Mouse (Mus musculus) hindbrain, embryonic 16.5 days (tissue): Measurements from ENCODE around the gene Rpl18. TPM values are rescaled to one million over a fixed set of nuclear protein-coding genes. Genes with fewer than 3 reads are reported as not detected.

Experiments used
- ATAC-seq: fragments of 200-750 bp; cut with Nextera tagmentation; 2 replicates; pipeline ENCODE4 v1.8.0; 2017; ENCODE audit warnings: moderate TSS enrichment, moderate library complexity
- H3K27ac ChIP-seq: fragments of 300-500 bp; sonication (generic); 2 replicates; pipeline ENCODE4 v1.5.1; 2014; ENCODE audit warnings: low read depth, mild to moderate bottlenecking, control low read depth, low read length, moderate library complexity
- H3K27me3 ChIP-seq: fragments of 300-500 bp; sonication (generic); replicated peaks from 2 replicates; pipeline ENCODE4 v1.6.1; 2014; ENCODE audit warnings: low read length; ENCODE audit not compliant: control insufficient read depth, insufficient read depth
- H3K36me3 ChIP-seq: fragments of 300-500 bp; sonication (generic); 2 replicates; pipeline ENCODE4 v1.6.1; 2014; ENCODE audit warnings: mild to moderate bottlenecking, low read length, moderate library complexity, mixed read lengths; ENCODE audit not compliant: control insufficient read depth, insufficient read depth
- H3K4me1 ChIP-seq: fragments of 300-500 bp; sonication (generic); 2 replicates; pipeline ENCODE4 v1.6.1; 2014; ENCODE audit warnings: low read depth, low read length; ENCODE audit not compliant: control insufficient read depth, insufficient read depth
- H3K4me2 ChIP-seq: fragments of 300-500 bp; sonication (generic); 2 replicates; pipeline ENCODE4 v1.6.1; 2014; ENCODE audit warnings: mild to moderate bottlenecking, low read length, control low read depth, moderate library complexity
- H3K4me3 ChIP-seq: fragments of 300-500 bp; sonication (generic); 2 replicates; pipeline ENCODE4 v1.5.1; 2014; ENCODE audit warnings: mild to moderate bottlenecking, low read length, control low read depth, moderate library complexity
- H3K9ac ChIP-seq: fragments of 300-500 bp; sonication (generic); 2 replicates; pipeline ENCODE4 v1.6.1; 2014; ENCODE audit warnings: low read depth, mild to moderate bottlenecking, control low read depth, low read length, moderate library complexity
- H3K9me3 ChIP-seq: fragments of 300-500 bp; sonication (generic); 2 replicates; pipeline ENCODE4 v1.6.1; 2014; ENCODE audit warnings: mild to moderate bottlenecking, low read length, moderate library complexity; ENCODE audit not compliant: control insufficient read depth
- WGBS: fragments of 180-500 bp; shearing (Covaris S2); extraction: QIAGEN DNeasy Blood & Tissue Kit; methylation state at CpG from one replicate; pipeline ENCODE4 v1.1.7; 2014; 5-methylcytosine and 5-hydroxymethylcytosine counted together
- polyA plus RNA-seq: library from polyadenylated mRNA; unstranded; fragments of >200 nt; fragmentation: Nextera tagmentation; extraction: Ambion mirVana; gene quantifications from 2 replicates; pipeline ENCODE4 v1.2.1, GENCODE M21; 2015

Gene Rpl18
- polyA plus RNA-seq, 1 experiment from 2014 or later, result 508 TPM

DNA sequence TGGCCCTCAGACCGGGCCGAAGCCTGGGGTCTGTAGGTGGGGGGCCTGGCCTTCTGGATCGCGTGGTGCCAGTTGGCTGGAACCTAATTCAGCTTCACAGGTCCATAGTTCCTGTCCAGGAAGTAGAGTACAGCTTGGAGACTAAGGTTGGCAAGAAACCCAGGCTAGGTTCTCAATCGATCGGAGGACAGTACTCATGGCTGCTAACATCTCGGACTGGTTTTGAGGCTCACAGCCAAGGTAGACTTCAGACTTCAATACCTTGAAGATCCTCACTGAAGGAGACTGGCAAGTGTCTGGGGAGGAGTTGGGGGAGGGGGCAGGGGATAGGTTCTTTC, 5.9 kb downstream of the Rpl18 start:
- ATAC-seq, result no peak
- Histone ChIP-seq H3K4me2 (no peak overlapping the region), H3K27ac (peak overlapping the region; percentile 27; the same call in 1 of the 2 replicates), H3K36me3 (peaks cover 28% of the 10 kb centered on the region), H3K4me1 (peaks cover 25% of the 10 kb centered on the region), H3K9me3 (no peaks in the 10 kb centered on the region), H3K4me3 (no peak overlapping the region), H3K27me3 (no peaks in the 10 kb centered on the region), H3K9ac (no peak overlapping the region)
- WGBS, result 81% methylated on average over 7 of the region's 7 CpGs

- Histone ChIP-seq H3K4me3 (no peak overlapping the region), H3K4me2 (no peak overlapping the region), H3K9me3 (no peaks in the 10 kb centered on the region), H3K4me1 (peaks cover 19% of the 10 kb centered on the region), H3K27me3 (no peaks in the 10 kb centered on the region), H3K9ac (no peak overlapping the region), H3K27ac (peak overlapping the region; percentile 23; the same call in 1 of the 2 replicates), H3K36me3 (peaks cover 31% of the 10 kb centered on the region)
- WGBS, result 59% methylated on average over 13 of the region's 13 CpGs
- no peak for ATAC-seq
These were observed 6.5 kb downstream of the Rpl18 start for GRCm38 (mm10) chr7:45721642-45722347.

- Histone ChIP-seq H3K9ac (no peak overlapping the region), H3K27me3 (no peaks in the 10 kb centered on the region), H3K9me3 (no peaks in the 10 kb centered on the region), H3K27ac (no peak overlapping the region), H3K4me2 (no peak overlapping the region), H3K4me3 (no peak overlapping the region), H3K36me3 (peaks cover 31% of the 10 kb centered on the region), H3K4me1 (peaks cover 14% of the 10 kb centered on the region)
- WGBS, result 82% methylated on average over 12 of the region's 13 CpGs
- no peak for ATAC-seq
These were observed 7.1 kb downstream of the Rpl18 start for GRCm38 (mm10) chr7:45722348-45722713.

DNA sequence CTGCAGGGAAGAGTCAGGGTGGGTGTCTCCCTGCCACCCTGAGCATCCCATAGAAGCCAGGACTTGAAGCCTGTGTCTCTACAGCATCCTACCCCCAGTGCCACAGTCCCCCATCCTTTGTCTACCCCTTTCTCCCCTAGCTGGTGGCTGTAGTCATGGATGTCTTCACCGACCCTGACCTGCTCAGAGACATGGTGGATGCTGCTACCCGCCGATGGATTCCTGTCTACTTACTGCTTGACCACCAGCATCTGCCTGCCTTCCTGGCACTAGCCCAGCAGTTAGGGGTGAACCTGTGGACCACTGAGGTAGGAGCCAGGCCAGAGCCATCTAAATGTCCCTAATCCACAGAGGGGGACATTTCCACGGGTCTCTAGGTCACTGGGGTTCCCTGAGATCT, 8.0 kb downstream of the Rpl18 start:
- peaks cover 31% of the 10 kb centered on the region for H3K36me3 ChIP-seq
- 94% methylated on average over 4 of the region's 4 CpGs for WGBS
- no peak overlapping the region for H3K4me3 ChIP-seq
- H3K4me1 ChIP-seq, result peaks cover 14% of the 10 kb centered on the region
- no peaks in the 10 kb centered on the region for H3K9me3 ChIP-seq
- no peak for ATAC-seq
- no peaks in the 10 kb centered on the region for H3K27me3 ChIP-seq
- no peak overlapping the region for H3K9ac ChIP-seq
- H3K27ac ChIP-seq, result no peak overlapping the region
- H3K4me2 ChIP-seq, result no peak overlapping the region

DNA sequence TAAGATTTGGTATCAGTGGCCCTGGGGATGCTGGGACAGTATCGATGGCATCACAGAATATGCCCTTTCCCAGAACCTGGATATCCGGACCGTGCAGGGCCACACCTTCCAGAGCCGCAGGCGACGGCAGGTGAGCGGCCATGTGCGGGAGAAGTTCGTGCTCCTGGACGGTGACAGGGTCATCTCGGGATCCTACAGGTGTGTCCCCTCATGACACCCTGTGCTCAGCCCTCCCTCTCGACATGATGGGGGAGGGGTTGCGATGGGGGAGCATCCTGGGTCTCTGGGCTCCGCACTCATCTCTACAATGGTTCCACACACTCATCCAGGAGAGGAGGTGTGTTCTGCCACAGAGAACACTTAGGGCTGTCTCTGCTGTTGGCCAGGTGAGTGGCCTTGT, 8.5 kb downstream of the Rpl18 start:
- peaks cover 31% of the 10 kb centered on the region for H3K36me3 ChIP-seq
- H3K4me1 ChIP-seq, result peaks cover 12% of the 10 kb centered on the region
- no peaks in the 10 kb centered on the region for H3K9me3 ChIP-seq
- no peak overlapping the region for H3K4me2 ChIP-seq
- H3K9ac ChIP-seq, result no peak overlapping the region; the same call in 1 of the 2 replicates
- H3K27ac ChIP-seq, result no peak overlapping the region
- H3K27me3 ChIP-seq, result no peaks in the 10 kb centered on the region
- 98% methylated on average over 14 of the region's 14 CpGs for WGBS
- H3K4me3 ChIP-seq, result no peak overlapping the region
- ATAC-seq, result no peak

DNA sequence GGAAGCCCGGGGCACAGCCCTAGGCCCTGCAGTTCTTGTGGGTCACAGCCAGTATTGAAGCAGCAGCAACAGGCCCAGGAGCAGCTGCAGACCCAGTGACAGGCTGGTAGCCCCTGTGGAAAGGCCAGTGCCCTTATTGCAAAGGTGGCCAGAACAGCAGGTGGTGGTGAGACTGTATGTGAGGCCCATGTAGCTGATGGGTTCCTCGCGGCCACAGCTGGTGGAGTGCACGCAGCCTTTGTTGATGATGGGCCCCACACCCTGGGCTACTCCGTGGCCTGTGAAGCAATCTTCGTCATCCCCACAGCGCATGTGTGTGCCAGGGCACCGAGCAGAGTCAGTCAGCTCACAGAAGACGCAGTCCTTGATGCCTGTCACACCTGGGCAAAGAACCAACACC, 9.9 kb downstream of the Rpl18 start:
- no peak for ATAC-seq
- Histone ChIP-seq H3K9me3 (no peaks in the 10 kb centered on the region), H3K27me3 (no peaks in the 10 kb centered on the region), H3K4me3 (no peak overlapping the region), H3K27ac (no peak overlapping the region), H3K36me3 (peaks cover 23% of the 10 kb centered on the region), H3K4me2 (no peak overlapping the region), H3K4me1 (no peaks in the 10 kb centered on the region), H3K9ac (no peak overlapping the region)
- WGBS, result 94% methylated on average over 9 of the region's 9 CpGs

DNA sequence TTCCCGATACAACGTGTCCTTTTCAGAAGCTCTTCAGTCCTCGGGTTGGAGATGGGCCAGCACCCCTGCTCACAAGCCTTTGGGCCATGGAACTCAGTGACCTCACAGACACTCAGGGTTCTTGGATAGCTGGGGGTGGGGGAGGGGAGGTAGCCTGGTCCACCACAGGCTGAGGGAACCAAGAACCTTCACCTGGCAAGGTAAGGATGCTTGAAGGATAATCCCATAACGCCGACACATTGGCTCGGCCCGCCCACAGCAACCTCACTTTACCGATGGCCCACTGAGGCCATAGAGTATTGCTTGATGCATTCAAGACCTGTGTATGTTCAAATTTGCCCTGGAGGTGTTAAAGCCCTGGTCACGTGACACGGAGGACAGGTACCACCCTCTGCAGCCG, 10.5 kb downstream of the Rpl18 start, which contains the start of gene Spaca4:
Gene Spaca4, minus strand, starts transcription at position 101 of the 400 bp plus-strand sequence.
- no peaks in the 10 kb centered on the region for H3K9me3 ChIP-seq
- H3K27me3 ChIP-seq, result no peaks in the 10 kb centered on the region
- H3K9ac ChIP-seq, result no peak within 1 kb of the TSS
- no peak within 1 kb of the TSS for H3K4me3 ChIP-seq
- no peak within 1 kb of the TSS for H3K27ac ChIP-seq
- no peaks in the 10 kb centered on the region for H3K4me1 ChIP-seq
- ATAC-seq, result no peak
- 91% methylated on average over 11 of the region's 11 CpGs for WGBS
- H3K36me3 ChIP-seq, result peaks cover 17% of the 10 kb centered on the region
- no peak within 1 kb of the TSS for H3K4me2 ChIP-seq

- no peak overlapping the region for H3K9ac ChIP-seq
- no peaks in the 10 kb centered on the region for H3K4me1 ChIP-seq
- H3K9me3 ChIP-seq, result no peaks in the 10 kb centered on the region
- peaks cover 14% of the 10 kb centered on the region for H3K36me3 ChIP-seq
- no peak for ATAC-seq
- H3K4me2 ChIP-seq, result no peak overlapping the region
- H3K27ac ChIP-seq, result no peak overlapping the region
- H3K27me3 ChIP-seq, result no peaks in the 10 kb centered on the region
- 94% methylated on average over 10 of the region's 10 CpGs for WGBS
- no peak overlapping the region for H3K4me3 ChIP-seq
These were observed 11.2 kb downstream of the Rpl18 start for GRCm38 (mm10) chr7:45726419-45726818.

DNA sequence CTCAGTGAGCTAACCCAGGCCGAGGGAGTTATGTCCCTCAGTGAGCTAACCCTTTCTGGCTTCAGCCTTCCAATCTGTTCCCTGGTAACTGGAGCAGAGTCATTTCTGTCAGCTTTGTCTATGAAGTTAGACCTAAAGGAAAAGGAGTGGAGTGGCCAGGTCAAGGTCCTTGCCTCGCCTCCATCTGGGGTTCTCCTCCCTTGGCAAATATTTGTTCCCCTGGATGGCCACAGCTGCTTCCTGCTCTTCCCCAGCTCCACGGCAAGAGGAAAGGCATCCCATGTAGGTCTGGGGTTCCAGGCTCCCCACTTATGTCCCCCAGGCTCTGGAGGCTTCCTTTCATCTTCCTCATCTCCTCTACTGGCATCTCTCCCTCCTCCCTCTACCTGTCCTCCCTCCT, 12.4 kb downstream of the Rpl18 start:
- Histone ChIP-seq H3K27me3 (no peaks in the 10 kb centered on the region), H3K9me3 (no peaks in the 10 kb centered on the region), H3K4me2 (no peak overlapping the region), H3K9ac (no peak overlapping the region), H3K4me3 (no peak overlapping the region), H3K36me3 (peaks cover 12% of the 10 kb centered on the region), H3K27ac (no peak overlapping the region), H3K4me1 (no peaks in the 10 kb centered on the region)
- WGBS, result 90% methylated on average over 3 of the region's 3 CpGs
- ATAC-seq, result no peak
